Mouse (Mus musculus): Measurements from ENCODE around the gene Ggta1. TPM values are rescaled to one million over a fixed set of nuclear protein-coding genes. Genes with fewer than 3 reads are reported as not detected.

The Ggta1 gene
- total RNA-seq, 1 experiment from 2014 or later: 163 TPM

DNA sequence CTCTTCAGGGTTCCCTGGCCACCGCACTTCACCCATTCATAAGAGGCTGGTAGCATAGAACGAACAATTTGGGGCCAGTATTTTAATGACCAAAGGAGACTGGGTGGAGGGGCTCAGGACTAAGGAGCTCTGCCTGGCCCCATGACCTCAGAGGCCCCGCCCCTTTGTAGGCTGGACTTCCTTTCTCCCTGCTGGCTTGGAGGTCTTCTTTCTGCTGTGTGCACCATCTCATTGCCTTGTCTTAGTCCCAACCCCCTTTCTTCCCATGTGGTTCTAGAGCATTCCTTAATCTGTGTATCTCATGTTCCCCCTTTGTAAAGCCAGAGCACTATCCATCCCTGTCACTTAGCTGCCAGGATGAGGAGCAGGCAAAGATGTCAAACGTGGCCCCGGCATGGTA, 16.7 kb downstream of the Ggta1 start:
- no peak for ATAC-seq (replicated peaks; ENCODE audit: insufficient number of reproducible peaks, low FRiP score, low TSS enrichment, poor library complexity, severe bottlenecking)

DNA sequence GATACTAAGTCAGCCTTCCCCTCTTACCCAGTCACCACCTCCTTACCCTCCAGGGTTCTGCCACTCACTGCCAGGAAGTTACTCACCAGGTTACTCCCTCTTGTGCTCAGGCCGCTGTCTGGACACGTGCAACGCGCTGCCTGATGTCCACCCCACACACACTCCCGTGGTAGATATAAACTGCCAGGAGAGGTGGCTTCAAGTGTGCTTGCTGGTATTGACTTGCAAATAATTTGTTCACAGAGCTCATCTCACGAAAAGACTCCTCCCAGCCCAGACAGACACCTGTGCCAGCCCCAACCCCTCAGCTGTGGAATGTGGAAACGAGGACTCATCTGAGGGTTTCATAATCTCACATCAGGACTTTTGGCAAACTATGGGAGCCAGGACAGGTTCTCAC, 17.4 kb downstream of the Ggta1 start:
- 0 out of 2 replicates have a peak, but pooled peaks have one; percentile 12 for ATAC-seq (replicated peaks; ENCODE audit: insufficient number of reproducible peaks, low FRiP score, low TSS enrichment, poor library complexity, severe bottlenecking)

DNA sequence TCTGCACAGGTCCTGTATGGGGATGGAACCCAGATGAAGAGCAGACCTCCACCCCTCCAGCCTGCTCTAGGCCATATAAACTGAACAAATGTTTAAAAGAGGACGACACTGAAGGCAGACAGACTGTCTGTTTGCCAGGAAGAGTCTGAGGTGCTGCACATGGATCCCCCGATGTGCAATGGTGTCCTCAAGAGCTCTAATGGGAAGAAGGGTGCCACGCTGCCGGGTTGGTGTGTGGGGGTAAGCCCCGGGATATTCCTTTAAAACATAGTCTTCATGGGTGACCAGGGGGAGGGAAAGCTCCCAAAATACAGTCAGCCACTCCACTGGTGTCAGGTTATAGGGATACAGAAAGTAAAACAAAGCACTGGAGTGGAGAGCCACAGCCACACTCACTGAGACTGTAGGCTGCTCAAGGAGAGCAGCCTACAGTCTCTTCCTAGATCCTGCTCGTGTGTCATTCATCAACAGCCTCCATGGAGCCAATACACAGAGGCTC, 18.2 kb downstream of the Ggta1 start:
- ATAC-seq (replicated peaks; ENCODE audit: insufficient number of reproducible peaks, low FRiP score, low TSS enrichment, poor library complexity, severe bottlenecking): no peak

DNA sequence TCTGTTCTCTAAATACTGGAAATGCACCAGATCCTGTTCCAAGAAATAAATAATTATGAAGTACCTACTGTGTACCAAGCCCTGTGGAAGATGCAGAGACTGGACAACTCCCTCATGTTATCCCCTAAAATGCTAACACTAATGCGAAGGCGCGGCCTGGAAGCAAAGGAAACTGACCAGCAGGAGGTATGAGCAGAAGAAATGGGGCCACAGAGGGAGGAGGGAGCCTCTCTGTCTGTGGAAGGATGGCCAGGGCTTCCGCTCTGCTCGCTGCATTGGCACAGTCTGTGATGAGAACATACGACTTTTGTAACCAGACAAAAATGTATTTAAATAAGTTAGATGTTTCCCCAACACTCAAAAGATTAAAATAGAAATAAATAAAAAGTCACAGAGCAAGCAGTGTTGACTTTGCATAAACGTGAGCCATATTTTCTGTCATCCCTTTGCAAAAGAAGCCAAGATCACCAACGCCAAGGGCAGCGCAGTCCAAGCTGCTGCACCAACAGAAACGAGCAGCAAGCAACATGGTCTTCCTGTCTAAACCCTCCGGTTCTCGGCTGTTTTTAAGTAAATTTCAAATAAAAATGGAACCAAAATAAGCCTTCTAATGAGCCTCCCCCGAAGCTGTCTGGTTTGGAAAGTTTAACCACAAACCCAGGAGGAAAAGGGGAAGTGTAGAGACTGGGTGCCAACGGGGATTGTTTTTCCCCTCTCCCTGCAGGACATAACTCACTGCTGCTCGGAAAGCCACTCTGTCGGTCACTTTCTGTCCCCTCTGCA, 18.9 kb downstream of the Ggta1 start:
- ATAC-seq (replicated peaks; ENCODE audit: insufficient number of reproducible peaks, low FRiP score, low TSS enrichment, poor library complexity, severe bottlenecking): peak; percentile 59

DNA sequence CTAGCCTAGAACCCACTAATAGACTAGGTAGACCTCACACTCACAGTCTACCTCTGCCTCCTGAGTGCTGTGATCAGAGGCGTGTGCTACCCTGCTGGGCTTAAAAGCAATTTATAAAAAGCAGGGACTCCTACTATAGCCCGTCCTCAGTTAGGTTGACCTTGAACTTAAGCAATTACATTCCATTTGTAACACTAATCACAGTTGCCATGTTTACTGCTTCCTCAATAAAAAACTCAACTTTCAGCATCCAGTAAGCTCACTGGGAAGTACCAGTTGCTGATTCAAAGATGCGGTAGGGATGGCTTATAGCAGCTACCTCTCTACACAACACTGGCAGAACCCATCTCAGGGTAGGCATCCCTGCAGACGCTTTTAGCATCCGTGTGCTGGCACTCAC, 19.7 kb downstream of the Ggta1 start:
- ATAC-seq (replicated peaks; ENCODE audit: insufficient number of reproducible peaks, low FRiP score, low TSS enrichment, poor library complexity, severe bottlenecking): no peak

DNA sequence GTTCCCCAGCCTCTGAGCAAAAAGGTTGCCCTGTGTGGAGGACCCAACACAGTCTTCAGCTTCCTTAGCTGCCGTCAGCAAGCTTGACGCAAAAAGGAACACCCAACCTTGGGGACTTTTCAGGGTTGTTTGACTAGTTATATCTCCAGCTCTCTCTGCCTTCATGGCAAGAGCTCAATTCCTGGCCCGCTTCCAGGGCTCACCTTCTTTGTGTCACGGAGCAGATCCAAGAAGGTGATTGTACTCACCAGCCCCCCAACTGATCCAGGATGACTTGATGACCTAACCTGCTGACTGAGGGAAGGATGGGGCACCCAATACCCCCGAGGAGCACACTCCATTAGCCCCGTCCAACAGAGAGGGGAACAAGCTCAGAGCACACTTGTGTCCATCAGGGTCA, 21.0 kb downstream of the Ggta1 start:
- no peak for ATAC-seq (replicated peaks; ENCODE audit: insufficient number of reproducible peaks, low FRiP score, low TSS enrichment, poor library complexity, severe bottlenecking)

DNA sequence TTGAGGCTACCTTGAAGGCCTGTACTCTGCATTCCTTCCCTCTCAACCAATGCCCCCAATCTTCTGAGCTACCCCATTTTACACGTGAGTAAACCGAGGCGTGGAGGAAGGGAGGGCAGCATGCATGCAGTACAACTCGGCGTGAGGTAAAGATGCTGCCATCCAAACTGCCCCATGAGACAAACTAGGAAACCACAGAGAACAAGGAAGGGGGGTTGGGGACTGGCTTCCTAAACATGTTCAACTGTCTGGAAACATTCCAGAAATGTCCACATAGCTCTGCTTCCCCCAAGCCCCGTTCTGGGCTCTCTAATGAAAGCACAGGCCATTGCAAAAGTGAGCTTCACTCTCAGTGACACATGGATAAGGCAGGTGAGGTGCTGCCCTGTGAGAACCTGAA, 21.6 kb downstream of the Ggta1 start:
- ATAC-seq (replicated peaks; ENCODE audit: insufficient number of reproducible peaks, low FRiP score, low TSS enrichment, poor library complexity, severe bottlenecking): no peak

DNA sequence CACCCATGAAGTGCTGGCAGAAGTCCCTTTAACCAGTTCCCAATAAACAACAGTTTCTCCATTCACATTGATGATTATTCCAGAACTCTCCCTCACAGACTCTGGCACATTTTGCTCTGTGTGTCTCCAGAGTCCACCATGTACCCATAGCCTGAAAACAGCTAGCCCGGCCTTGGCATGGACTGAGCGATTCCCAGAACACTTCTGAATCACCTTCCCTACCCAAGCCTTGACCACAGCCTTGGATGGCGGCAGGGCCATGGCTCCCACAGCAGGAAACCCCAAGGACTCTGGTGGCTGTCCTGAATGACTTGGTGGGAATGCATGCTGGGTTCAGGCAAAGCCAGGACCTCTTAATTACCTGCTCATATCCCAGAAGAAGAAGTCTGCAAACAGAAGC, 22.6 kb downstream of the Ggta1 start:
- no peak for ATAC-seq (replicated peaks; ENCODE audit: insufficient number of reproducible peaks, low FRiP score, low TSS enrichment, poor library complexity, severe bottlenecking)

DNA sequence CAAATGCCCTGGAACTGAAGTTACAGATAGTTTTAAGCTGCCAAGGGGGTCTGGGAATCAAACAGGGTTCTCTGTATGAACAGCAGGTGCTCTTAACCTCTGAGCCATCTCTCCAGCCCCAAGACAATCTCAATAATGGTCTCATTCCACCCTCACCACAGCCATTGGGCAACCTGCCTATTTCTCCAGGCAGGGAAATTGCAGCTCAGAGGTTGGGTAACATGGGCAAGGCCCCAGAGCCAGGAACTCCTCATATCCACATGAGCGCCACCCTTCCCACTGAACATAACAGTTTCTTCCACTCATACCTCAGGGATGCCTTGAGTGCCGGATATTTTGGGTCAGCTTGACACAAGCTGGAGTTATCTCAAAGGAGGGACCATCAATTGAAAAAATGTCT, 25.2 kb downstream of the Ggta1 start:
- 0 out of 2 replicates have a peak, but pooled peaks have one; percentile 29 for ATAC-seq (replicated peaks; ENCODE audit: insufficient number of reproducible peaks, low FRiP score, low TSS enrichment, poor library complexity, severe bottlenecking)

DNA sequence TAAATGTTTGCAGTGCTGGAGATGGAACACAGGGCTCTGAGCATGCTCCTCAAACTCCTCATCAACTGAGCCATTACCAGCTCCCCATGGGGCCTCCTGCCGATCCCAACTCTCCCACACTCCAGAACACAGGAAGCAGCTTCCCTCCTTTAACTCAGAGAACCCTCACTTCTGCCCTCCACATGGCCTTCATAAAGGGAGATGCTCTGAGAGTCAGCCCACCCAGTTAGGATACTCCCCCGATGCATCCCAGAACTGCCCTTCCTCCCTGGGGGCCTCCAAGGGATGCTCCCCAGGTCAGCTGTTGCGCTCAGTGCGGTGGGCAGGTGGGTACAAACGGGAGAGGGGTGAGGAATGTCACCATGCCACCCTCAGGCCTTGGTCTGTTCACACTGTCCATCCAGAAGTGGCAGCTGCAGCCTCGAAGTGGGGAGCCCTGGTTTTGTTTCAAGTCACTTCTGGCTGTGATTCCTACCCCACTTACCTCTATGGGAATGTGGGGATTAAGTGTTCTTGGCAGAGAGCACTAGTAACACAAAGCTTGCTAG, 28.4 kb downstream of the Ggta1 start:
- ATAC-seq (replicated peaks; ENCODE audit: insufficient number of reproducible peaks, low FRiP score, low TSS enrichment, poor library complexity, severe bottlenecking): no peak

DNA sequence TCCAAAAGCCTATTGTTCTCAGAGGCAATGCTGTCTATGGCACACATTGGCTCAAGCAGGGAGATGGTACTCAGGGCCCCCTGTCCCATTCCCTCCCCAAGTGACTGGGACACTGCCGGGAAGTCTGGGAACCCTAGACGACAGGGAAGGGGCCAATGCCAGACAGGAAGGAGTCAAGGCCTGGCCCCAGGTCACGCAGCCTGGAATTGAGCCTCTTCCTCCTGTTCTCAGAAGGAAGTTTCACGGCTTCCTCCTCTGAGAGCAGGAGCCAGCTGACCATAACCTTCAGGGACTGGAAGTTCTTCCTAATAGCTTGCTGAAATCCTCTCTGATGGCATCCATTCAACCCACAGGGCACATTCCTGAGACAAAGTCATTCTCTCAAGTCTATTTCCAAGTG, 29.6 kb downstream of the Ggta1 start:
- ATAC-seq (replicated peaks; ENCODE audit: insufficient number of reproducible peaks, low FRiP score, low TSS enrichment, poor library complexity, severe bottlenecking): no peak

DNA sequence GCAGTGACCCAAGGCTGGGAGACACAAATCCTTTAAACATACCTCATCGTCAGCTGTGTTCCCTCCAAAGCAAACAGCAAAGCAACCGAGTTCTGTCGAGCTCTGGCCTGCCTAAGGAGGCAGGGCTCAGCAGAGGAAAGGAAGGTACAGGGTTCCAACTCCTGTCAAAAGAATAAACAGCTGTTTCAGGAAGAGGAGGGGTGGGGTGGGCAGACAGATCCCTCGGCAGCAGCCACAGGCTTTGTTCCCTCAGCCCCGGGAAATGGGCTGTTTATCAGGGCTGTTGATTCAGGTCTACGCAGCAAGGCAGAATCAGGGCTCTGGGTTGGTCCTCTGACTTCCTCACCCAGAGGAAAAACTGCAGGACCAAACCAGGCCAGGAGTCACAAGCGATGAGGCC, 30.6 kb downstream of the Ggta1 start:
- no peak for ATAC-seq (replicated peaks; ENCODE audit: insufficient number of reproducible peaks, low FRiP score, low TSS enrichment, poor library complexity, severe bottlenecking)

DNA sequence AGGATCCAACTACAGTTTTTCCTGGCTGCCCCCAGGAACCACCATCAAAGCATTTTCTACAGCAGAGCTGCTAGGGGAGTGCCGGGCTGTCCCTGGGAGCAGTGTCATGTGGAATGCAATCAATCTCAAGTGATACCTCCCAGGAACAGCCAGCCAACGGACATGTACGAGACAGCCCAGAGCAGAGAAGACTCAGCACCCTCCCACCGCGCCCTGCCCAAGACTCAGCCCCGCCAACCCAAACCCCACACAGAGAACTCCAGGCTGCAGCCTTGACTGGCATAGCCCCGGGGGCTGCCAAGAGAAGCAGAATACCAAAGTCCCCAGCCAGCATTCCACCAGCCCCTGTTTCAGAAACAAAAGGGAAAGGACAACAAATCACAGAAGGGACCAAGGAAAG, 31.0 kb downstream of the Ggta1 start:
- ATAC-seq (replicated peaks; ENCODE audit: insufficient number of reproducible peaks, low FRiP score, low TSS enrichment, poor library complexity, severe bottlenecking): no peak

DNA sequence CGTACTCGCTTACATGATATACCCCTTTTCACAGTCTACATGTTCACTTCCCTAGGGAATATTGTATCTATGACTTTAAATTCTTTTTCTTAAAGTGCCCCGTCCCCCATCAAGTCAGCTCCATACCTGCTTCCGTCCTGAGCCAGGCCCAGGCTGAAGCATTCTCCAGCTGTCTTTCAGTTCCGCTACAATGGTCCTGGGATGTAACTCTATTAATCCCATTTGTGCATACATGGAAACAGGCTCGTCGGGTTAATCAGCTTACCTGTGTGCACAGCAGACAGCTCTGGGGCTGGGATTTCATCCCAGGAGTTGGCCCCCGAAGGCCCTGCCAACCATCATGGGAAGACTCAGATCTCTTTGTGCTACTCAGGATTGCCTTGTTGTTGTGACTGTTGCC, 32.2 kb downstream of the Ggta1 start:
- no peak for ATAC-seq (replicated peaks; ENCODE audit: insufficient number of reproducible peaks, low FRiP score, low TSS enrichment, poor library complexity, severe bottlenecking)

DNA sequence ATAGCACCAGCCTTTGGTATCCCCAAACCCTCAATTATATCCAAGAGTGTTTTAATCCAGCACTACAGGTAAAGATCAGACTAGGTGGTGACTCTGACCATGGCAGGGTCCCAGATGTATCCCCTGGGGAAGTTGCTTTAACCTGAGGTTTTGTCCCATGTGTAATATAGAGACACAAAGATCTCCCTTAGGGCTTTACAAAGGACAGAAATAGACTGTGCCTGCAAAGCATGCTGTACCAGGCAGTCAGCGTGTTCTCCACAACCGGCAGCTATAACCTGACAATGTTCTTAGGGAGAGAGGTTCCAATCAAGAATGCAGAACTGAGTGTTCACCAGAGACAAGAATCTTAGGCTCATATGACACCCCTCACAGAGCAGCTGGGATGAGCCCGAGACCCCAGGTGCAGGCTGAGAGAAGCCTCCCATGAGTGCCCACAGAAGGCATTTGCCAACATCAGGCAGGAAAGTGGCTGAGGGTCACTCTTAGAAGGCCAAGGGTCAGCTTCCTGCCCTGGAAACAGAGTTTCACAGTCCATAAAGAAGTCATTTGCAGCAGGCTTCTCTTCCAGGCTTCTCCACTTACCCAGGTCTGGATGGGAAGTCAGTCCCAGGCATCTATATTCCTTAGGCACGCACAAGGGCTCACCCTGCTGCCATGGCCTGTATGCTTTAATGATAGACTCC, 34.3 kb downstream of the Ggta1 start:
- no peak for ATAC-seq (replicated peaks; ENCODE audit: insufficient number of reproducible peaks, low FRiP score, low TSS enrichment, poor library complexity, severe bottlenecking)

DNA sequence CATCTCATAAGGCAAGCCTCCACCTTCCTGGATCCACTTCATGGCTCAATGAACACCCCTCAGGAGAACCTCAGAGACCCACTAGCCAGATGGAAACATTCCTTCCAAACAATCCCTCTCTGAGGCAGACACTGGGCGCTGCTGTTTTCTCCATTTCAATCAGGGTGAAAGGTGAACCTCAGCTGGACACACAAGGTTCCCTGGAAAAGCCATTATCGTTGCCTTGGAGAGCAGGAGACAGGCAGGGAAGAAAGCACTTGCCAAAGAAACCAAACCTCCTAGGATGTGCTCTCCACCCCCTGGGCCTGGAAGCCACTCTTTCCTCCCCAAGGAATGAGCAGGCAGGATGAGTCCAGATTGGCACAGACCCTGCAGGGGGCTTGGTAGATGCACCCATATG, 35.5 kb downstream of the Ggta1 start:
- no peak for ATAC-seq (replicated peaks; ENCODE audit: insufficient number of reproducible peaks, low FRiP score, low TSS enrichment, poor library complexity, severe bottlenecking)

DNA sequence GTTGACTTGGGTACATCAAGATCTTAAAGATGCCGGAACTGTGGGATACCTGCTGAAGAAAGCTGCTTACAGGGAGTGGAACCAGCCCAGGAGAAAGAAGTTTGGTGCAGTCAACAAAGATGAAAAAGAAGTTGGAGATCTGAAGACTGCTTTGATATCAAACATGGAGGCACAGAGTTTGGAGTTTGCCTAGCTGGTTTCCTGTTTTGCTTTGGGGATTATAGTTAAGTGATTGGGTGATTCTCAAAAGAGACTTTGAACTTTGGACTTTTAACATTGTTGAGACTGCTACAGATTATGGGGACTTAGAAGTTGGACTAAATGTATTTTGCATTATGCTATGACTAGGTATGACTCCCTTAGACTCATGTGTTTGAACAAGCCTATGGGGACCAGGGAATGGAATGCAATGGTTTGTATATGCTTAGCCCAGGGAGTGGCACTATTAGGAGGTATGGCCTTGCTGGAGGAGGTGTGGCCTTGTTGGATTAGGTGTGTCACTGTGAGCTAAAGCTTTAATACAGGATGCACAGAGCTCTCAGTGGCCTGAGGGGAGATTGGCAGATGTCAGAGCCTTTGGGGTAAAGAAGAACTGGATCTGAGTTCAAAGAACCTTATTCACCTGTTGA, 39.2 kb downstream of the Ggta1 start:
- ATAC-seq (replicated peaks; ENCODE audit: insufficient number of reproducible peaks, low FRiP score, low TSS enrichment, poor library complexity, severe bottlenecking): no peak

DNA sequence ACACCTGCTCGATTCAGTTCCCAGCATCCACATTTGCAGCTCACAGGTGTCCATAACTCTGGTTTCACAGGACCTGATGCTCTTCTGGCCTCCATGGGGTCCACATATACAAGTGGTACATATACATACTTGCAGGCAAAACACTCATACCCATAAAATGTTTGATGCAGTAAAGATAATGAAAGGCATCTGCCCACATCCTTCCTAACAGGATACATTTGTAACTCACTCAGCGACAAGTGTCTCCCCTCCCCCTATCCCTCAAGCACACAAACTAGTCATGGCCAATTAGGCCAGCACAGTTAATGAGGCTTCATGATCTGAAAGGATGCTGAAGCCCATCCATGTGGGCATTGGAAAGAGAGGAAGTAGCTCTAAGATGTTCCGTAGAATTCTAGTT, 40.6 kb downstream of the Ggta1 start:
- no peak for ATAC-seq (replicated peaks; ENCODE audit: insufficient number of reproducible peaks, low FRiP score, low TSS enrichment, poor library complexity, severe bottlenecking)

DNA sequence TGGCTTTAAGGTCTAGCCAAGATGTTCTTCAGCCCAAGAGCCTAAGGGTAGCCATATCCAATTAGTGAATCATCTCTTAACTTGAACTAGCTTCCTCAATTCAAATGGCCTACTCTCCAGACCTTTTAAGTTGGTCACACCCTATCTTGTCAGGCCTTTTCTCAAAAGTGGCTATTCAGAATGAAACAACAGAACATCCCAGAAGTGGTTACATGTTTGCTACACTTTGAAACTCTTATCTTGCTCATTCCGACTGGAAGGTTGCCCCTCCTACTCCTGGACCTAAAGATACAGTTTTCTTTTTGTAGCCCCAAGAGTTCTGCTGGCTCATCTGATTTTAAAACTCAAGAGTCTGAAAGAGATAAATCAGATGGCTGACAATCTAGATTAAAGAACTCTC, 42.4 kb downstream of the Ggta1 start:
- no peak for ATAC-seq (replicated peaks; ENCODE audit: insufficient number of reproducible peaks, low FRiP score, low TSS enrichment, poor library complexity, severe bottlenecking)

DNA sequence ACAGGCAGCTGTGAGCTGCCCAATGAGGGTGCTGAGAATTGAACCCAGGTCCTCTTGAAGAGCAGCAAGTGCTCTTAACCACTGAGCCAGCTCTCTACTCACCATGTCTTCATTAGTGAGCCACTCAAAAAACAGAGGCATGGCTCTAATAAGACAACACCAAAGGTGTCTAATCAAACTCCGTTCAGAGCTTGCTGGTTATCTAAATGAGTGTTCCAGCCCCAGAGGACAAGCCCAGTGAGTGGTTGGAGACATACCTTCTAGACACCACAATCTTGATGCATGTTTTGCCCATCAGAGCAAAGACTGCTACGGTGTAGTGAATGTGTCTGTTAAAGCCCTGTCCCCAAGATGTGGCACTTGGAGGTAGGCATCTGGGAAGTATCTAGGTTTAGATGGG, 43.4 kb downstream of the Ggta1 start:
- no peak for ATAC-seq (replicated peaks; ENCODE audit: insufficient number of reproducible peaks, low FRiP score, low TSS enrichment, poor library complexity, severe bottlenecking)

Measured in monocyte, adult 5-6 weeks (primary cell).